Mouse (Mus musculus): ENCODE results near the gene Hnrnpdl. TPM values are rescaled to one million over a fixed set of nuclear protein-coding genes. Genes with fewer than 3 reads are reported as not detected.
A peak's percentile ranks its signal among the peaks of the same experiment; 100 is the strongest.

Gene Hnrnpdl
- total RNA-seq, 2 experiments from 2014 or later, result 53.1 to 63.5 TPM

DNA sequence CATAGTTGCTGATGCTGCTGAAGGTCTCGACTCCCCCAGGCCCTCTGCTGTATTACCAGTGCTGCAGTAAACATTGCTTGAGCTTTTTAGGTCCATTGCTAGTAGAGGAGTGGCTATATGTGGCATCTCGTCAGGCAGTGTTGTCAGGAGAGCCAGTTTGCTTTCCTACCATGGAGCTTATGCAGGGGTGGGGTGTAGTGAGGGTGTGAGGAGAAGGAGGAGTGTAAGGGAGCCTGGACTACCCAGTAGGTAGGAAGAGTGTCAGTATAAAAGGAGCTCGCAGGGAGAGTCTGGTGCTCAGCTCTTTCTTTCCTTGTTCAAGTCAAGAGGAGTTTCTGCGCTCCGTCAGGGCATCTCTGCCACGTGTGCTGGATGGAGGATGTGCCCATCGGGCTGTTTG lies 13.3 kb upstream of the Hnrnpdl start:
- DNase-seq (ENCODE audit: low spot score), result no peak
- intact Hi-C loops (cut with DNase I), result no loop called here

DNA sequence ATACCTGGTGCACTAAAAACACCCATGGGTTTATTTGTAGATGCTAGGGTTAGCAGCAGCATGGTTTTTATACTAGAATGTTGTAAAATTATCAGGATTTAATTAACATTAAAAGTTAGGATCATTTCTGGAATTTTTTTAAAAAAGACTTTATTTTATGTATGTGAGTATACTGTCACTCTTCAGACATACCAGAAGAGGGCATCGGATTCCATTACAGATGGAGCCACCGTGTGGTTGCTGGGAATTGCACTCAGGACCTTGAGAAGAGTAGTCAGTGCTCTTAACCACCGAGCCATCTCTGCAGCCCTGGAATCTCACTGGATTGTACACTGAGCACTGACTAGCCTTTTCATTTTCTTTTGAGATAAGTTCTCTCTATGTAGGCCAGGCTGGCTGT lies 10.4 kb upstream of the Hnrnpdl start:
- intact Hi-C loops (cut with DNase I), result loop anchor here (10.0 kb wide), 1 partner anchor 455 kb away; the partner anchor contains the start of gene Lin54
- no peak for DNase-seq (ENCODE audit: low spot score)

DNA sequence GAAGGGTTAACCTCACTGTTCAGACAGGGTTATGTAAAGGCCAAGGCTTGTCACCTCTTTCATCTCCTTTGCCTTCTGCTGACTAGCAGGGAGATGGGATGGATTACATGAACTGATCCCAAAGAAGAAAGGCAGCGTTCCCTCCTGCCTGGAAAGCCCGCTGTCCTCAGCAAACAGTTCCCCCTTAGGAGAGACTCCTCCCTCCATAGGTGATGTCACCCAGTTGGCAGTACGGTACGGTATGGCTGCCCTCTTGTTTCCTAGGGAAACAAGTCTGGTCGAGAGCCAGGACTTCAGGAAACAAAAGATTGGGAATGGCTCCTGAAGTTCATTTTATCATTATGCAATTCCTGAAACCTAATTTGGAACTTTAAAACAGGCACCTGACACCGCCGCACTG lies 8.4 kb upstream of the Hnrnpdl start:
- no peak for DNase-seq (ENCODE audit: low spot score)
- intact Hi-C loops (cut with DNase I), result loop anchor here (10.0 kb wide), 1 partner anchor 457 kb away; the partner anchor contains the start of gene Lin54

DNA sequence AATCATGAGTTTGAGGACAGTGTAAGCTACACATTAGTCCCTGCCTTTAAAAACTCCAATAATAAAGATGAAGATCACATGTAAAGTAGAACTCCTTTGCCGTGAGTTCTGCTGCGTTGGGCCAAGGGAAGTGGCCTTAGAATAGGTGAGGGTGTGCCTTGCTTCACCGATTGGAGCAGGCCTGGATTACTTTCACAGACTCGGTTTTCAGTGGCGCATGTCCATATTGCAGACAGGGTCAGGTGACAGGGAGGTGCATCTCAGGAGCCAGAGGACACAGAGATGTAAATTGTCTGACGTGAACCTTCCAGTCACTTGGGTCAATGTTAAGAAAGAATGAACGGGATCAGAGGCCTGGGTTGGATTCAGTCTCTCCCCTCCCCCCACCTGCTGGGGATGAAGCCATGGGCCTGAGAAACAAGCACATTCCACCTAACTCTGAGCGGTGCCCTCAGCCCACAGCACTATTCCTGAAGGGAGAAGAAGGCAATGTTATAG lies 7.7 kb upstream of the Hnrnpdl start:
- no peak for DNase-seq (ENCODE audit: low spot score)
- intact Hi-C loops (cut with DNase I), result loop anchor here (10.0 kb wide), 1 partner anchor 458 kb away; the partner anchor contains the start of gene Lin54

DNA sequence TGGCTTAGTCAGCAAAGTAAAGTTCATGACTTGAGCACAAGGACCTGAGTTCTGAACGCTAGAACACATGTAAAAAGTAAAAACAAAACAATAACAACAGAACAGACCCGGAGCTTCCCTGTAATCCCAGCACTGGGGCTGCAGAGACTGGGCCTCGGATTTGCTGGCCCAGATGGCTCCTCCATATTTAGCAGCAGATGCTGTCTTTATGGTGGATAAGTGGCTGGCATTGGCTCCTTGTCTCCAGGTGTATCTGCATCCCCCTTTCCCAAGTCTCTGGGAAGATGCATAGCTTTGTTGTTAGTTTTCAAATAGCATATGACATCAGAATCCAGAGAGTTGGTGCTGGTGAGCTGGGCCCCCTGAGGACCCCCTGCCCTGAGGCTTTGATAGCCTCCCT lies 6.6 kb upstream of the Hnrnpdl start:
- DNase-seq (ENCODE audit: low spot score), result no peak
- intact Hi-C loops (cut with DNase I), result loop anchor here (10.0 kb wide), 1 partner anchor 459 kb away; the partner anchor contains the start of gene Lin54

DNA sequence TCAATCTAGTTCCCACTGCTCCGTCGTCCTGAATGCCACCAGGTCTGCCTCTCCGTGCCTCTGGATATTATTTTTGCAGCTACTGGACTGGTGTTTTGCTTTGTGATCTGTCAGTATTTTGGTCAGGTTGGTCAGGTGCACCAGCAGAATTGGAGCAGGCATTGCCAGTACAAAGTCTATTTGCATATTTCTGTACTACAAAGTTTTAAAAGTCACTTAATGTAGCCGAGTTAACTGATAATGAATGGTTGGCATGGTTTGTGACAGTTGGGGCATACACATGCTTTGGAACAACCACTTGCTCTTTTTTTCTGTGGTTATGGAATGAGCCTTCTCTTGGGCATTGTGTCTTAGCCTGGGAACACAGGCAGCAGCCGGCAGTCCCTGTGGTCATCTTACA lies 5.2 kb upstream of the Hnrnpdl start:
- intact Hi-C loops (cut with DNase I), result loop anchor here (10.0 kb wide), 1 partner anchor 460 kb away; the partner anchor contains the start of gene Lin54
- no peak for DNase-seq (ENCODE audit: low spot score)

DNA sequence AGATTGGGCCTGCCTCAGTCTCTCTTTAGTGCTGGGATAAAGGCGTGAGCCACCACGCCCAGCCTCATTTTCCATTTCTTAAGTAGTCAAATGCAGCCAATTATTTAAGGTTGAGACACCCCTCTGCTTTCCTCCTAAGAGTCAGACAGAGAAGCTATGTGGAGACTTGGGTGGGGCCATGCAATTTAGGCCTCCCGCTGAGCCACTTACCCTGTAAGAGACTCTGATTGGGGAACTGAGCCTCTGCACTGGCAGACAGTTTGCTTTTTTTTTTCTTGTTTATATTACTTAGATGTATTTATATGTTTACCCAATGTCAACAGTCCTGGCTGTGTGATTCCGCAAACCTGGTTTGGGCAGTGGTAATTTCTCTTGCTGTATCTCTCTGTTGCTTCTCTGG lies 4.6 kb upstream of the Hnrnpdl start:
- intact Hi-C loops (cut with DNase I), result loop anchor here (10.0 kb wide), 1 partner anchor 461 kb away; the partner anchor contains the start of gene Lin54
- DNase-seq (ENCODE audit: low spot score), result no peak

DNA sequence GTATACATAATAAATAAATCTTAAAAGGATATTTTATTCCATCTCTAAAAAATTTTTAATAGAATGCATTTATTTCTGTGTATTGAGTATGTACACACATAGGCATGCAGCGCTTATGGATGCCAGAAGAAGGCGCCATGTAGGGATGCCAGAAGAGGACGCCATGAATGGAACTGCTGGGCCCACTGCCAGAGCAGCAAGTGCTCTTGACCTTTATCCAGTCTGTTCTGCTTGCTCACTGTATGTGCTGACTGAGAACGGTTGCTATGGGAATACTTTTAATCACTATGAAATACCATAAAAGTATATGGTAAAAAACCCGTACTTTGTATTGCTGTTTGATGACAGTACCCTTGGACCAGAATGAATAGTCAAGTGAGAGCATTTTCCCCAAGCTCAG lies 3.9 kb upstream of the Hnrnpdl start:
- intact Hi-C loops (cut with DNase I), result loop anchor here (10.0 kb wide), 1 partner anchor 461 kb away; the partner anchor contains the start of gene Lin54
- no peak for DNase-seq (ENCODE audit: low spot score)

DNA sequence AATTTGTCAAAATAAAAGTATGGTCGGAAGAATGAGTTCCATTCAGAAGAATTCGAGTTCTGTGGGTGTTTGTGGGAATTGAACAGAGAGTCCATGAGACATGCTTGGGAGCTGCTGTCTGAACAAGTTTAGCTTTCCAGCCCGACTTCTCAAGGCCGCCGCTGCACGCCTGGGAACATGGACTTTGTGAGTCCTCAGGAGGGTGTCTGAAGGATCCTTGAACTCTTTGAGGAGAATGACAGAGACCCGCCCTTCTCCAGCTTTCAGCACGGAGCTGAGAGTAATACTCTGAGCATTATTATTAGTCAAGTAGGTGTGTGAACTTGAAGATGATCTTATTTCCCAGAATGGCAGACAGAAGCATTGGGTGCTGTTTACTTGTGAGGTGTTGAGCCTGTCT lies 3.0 kb upstream of the Hnrnpdl start:
- intact Hi-C loops (cut with DNase I), result loop anchor here (10.0 kb wide), 1 partner anchor 462 kb away; the partner anchor contains the start of gene Lin54
- no peak for DNase-seq (ENCODE audit: low spot score)

DNA sequence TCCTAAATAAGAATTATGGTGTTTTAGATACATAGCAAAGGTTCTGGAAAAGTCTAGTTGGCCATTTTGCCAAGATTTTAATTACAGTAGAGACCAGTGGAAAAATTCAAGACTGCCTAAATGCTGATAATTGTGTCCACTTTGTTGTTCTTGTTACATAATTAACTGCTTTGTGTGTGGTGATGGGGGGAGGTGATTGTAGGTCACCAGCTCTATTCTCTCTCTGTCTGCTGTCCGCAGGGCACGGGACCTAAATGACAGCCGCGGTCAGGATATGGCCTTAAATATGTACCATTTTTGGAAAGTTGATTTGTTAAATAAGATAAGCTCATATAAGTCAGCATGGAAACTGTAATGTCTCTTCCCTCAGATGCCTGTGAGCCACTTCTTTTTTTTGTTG lies 1.8 kb upstream of the Hnrnpdl start:
- DNase-seq (ENCODE audit: low spot score), result no peak
- intact Hi-C loops (cut with DNase I), result loop anchor here (10.0 kb wide), 1 partner anchor 464 kb away; the partner anchor contains the start of gene Lin54

DNA sequence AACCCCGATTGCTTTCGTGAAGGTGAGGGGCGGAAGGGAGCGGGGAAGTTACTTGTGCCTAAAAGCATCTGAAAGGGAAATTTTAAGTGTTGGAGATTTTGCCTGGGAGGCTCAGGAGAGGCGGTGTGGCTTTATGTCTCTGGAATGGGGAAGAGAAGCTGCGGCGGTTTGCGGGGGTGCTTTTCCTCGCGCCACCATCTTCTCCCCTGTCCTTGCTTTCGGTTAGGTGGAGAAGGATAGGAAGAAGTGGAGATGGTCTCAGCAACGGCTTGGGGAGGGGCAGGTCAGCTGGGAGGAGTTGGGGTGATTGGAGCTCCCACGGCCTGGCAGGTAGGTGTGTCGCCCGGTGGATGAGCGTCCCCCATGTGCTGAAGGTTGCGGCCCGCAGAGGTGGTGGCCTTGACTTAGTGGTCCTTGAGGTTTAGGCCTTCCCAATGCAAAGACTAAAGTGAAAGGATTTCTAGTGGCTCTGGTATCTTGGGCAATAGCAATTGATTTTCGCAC lies 869 bp upstream of the Hnrnpdl start:
- DNase-seq (ENCODE audit: low spot score), result no peak
- intact Hi-C loops (cut with DNase I), result loop anchor here (10.0 kb wide), 1 partner anchor 464 kb away; the partner anchor contains the start of gene Lin54

DNA sequence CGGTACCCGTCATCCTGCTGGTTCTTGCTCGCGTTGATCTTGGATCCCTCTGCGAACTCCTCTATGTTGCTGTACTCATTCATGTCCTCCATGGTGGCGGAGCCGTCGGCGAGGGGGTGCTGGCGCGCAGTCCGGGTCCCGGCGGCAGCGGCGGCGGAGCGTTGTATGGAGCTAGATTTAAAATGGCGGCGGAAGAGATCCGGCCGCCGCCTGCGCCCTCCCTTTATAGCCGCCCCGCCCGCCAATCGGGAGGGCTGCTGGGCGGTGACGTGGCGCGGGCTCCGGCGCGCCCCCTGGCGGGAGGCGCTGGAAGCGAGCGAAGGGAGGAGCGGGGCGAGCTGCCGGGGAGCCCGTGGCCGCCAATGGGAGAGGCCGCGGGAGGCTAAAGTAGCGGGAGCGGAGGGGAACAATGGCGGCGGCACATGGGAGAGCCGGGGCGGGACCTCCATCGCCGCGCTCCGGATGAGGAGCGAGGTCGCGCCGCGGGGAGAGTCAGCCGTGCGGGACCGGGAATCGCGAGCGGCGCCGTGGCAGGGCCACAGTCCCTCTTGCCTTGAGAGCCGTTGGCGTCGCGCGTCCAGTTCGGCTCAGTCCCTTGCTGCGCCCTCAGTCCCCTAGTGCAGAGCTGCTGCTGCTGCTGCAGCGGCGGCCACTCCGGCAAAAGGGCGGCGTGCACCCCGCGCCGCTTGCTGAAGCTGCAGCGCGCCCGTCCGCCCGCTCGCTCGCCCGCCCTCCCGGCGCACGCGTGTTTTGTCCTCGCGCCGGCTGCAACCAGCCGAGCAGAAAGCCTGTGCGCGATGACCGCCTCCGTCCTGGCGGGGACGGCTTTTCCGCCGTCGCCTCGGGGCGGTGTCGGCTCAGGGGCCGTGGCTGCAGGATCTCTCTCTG lies 506 bp downstream of the Hnrnpdl start:
- intact Hi-C loops (cut with DNase I), result loop anchor here (2.0 to 5.0 kb wide), 2 partner anchors 60 to 787 kb away; partner anchors contain the start of genes 4930524J08Rik and Hnrnpd
- peak; percentile 94 for DNase-seq (ENCODE audit: low spot score)

DNA sequence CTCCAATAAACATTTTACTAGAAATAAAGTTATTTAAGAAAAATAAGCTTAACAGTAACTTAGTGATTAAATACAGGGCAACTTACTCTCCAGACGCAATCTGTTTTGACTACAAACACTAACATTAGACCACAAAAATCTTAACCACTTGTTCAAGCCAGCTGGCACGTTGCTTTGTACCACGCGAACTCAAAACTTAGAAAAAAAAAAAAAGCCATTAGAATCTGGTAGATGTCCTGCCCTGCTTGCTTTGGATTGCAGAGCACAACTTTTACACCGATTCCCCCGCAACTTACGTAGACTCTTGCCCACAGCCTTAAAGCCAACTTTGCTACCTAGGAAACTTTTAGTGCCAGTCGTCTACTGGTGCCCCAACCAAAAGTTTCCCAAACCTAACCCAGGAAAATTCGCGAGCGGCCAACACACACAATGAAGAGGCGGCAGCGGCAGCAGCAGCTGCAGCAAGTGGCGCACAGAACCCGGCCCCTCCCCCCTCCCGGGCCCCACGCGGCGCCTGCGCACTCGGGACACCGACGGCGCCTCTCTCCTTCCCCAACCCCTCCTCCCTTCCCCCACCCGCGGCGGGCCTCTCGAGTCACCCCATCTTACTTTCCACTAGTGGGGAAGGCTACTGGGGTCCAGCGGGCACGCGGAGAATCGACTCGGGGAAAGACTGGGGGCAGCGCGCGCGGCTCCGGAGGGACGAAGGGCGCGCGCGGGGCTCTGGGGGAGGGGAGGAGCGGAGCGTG lies 1.3 kb downstream of the Hnrnpdl start:
- intact Hi-C loops (cut with DNase I), result loop anchor here (2.0 to 5.0 kb wide), 2 partner anchors 59 to 786 kb away; partner anchors contain the start of genes 4930524J08Rik and Hnrnpd
- DNase-seq (ENCODE audit: low spot score), result peak; percentile 73

DNA sequence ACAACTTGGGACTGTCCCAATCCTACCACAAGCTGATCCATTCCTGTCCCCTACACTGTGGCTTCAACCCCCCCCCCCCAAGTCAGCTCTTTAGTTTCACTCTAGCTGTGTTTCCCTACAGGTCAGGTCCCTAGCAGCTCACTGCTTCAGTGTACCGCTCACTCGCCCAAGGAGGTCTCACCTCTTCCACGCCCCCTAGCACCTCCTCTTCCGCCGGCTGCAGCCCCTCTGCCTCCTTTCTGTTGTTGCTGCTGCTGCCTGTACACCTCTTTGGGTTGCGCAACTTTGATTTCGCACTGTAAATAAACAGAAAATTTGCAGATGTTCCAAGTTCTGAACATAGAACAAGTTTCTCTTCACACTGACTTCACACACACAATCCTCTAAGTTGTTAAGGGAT lies 2.8 kb downstream of the Hnrnpdl start:
- DNase-seq (ENCODE audit: low spot score), result no peak
- intact Hi-C loops (cut with DNase I), result loop anchor here (5.0 kb wide), 1 partner anchor 784 kb away; no protein-coding TSS in a partner anchor

DNA sequence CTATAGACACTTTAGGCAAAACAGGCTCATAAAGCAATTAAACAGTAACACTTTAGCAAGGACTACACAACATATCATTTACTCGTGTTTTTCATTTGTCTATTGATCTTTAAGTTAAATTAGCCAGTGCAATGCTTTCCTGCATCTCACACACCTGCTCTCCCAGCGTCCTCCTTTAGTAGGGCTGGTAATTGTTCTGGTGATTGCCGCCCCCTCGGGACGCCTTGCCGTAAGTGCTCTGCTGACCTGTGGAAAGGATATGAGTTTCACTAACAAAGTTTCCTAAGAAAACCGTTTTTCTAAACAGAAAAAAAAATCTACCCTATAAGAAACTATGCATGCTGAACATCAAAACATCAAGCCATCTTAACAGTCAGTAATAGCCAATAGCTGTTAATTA lies 3.5 kb downstream of the Hnrnpdl start:
- no peak for DNase-seq (ENCODE audit: low spot score)
- intact Hi-C loops (cut with DNase I), result loop anchor here (5.0 kb wide), 1 partner anchor 784 kb away; no protein-coding TSS in a partner anchor

DNA sequence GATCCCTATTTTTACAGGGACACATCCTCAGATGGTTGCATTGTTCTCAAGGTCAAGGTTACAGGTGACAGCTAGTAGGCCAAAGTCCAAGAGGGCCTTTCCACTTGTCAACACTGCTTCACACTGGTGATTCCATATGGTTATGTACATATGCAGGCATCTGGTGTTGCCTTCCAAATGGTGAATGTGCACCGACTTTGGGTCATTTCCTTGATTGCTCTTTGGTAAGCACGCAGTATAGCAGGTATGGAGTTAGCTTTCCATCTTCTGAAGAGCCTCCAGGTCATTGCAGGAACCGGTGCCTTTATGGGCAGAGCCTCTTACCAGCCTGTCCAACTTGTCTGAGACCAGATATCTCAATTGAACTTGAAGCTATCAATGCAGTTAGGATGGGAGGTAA lies 6.8 kb downstream of the Hnrnpdl start:
- intact Hi-C loops (cut with DNase I), result loop anchor here (5.0 kb wide), 1 partner anchor 105 kb away; no protein-coding TSS in a partner anchor
- DNase-seq (ENCODE audit: low spot score), result no peak

DNA sequence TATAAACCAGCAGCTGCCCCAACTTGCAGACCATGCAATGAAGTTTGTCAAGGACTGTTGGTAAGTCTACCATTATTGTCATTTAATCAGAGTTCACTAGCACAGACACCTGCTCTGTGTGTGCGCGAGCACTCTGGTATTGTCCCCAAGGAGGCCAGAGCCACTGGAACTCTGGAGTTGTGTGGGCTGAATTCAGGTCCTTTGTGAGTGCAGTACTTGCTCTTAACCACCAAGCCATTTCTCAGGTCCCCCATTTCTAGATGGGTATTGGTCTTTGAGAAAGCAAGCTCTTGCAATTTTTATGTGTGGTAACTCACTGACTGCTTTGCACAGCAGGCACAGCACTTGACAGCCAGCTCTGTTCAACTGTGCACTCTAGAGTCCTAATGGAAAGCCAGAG lies 7.4 kb downstream of the Hnrnpdl start:
- intact Hi-C loops (cut with DNase I), result loop anchor here (5.0 kb wide), 1 partner anchor 105 kb away; no protein-coding TSS in a partner anchor

DNA sequence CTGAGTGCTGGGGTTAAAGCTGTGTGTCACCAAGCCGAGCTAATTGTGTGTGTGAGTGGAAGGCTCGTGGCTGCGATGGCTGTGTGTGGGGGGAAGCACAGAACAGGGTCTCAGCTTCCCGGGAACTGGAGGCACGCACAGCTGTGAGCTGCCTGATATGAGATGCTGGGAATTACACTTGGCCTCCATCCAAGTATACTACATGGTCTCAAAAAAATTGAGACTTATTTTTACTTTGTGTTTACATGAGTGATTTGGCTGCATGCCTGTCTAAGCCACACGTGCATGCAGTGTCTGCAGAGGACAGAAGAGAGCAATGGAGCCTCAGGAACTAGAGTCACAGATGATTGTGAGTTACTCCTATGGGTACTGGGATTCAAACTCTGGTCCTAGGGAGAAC lies 9.4 kb downstream of the Hnrnpdl start:
- intact Hi-C loops (cut with DNase I), result loop anchor here (5.0 kb wide), 1 partner anchor 103 kb away; no protein-coding TSS in a partner anchor
- no peak for DNase-seq (ENCODE audit: low spot score)

More for the DNA sequence above, 7.4 kb downstream of the Hnrnpdl start:
- DNase-seq (ENCODE audit: low spot score), result no peak

DNA sequence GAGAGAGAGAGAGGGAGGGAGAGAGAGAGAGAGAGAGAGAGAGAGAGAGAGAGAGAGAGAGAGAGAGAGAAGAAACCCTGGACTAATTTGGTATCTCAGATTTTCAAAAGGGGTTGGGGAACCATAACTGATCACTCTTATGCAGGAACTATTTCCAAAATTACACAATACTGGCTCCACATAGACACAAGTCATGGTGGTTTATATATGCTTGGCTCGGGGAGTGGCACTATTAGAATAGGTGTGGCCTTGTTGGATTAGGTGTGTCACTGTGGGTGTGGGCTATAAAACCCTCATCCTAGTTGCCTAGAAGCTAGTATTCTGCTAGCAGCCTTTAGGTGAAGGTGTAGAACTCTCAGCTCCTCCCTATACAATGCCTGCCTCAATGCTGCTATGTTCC lies 14.6 kb downstream of the Hnrnpdl start:
- no peak for DNase-seq (ENCODE audit: low spot score)

More for the DNA sequence above, 14.6 kb downstream of the Hnrnpdl start:
- intact Hi-C loops (cut with DNase I), result no loop called here

All from heart, postnatal 25 days (tissue).